Mouse (Mus musculus): Measurements from ENCODE around the gene Cox6a2.
A peak's percentile ranks its signal among the peaks of the same experiment; 100 is the strongest.
"Not testable (repeated sequence)": the region's sequence is repeated elsewhere in the genome, so short reads cannot be mapped to it uniquely, and the experiment has no call there.

Cox6a2 gene

GRCm38 (mm10) chr7:128231741-128232140 lies 25.6 kb upstream of the Cox6a2 start:
- DNase-seq = no peak

GRCm38 (mm10) chr7:128220936-128221335 lies 14.7 kb upstream of the Cox6a2 start:
- DNase-seq = peak; percentile 33

- DNase-seq = no peak
Measured at GRCm38 (mm10) chr7:128219952-128220351, 13.8 kb upstream of the Cox6a2 start.

- DNase-seq = peak; percentile 67
Measured at GRCm38 (mm10) chr7:128209826-128210225, 3.6 kb upstream of the Cox6a2 start.

- DNase-seq = no peak
Measured at GRCm38 (mm10) chr7:128208187-128208586, 2.0 kb upstream of the Cox6a2 start.

GRCm38 (mm10) chr7:128205695-128206094 lies 492 bp downstream of the Cox6a2 start:
- DNase-seq = no peak

- no peak for DNase-seq
Measured at GRCm38 (mm10) chr7:128204179-128204578, 2.0 kb downstream of the Cox6a2 start.

GRCm38 (mm10) chr7:128203071-128203470 lies 3.1 kb downstream of the Cox6a2 start:
- DNase-seq = no peak

- no peak for DNase-seq
Measured at GRCm38 (mm10) chr7:128201607-128202006, 4.6 kb downstream of the Cox6a2 start.

GRCm38 (mm10) chr7:128181691-128182090 lies 24.5 kb downstream of the Cox6a2 start:
- no peak for DNase-seq

- DNase-seq = no peak
Measured at GRCm38 (mm10) chr7:128180546-128180945, 25.6 kb downstream of the Cox6a2 start.

- DNase-seq = no peak
Measured at GRCm38 (mm10) chr7:128180126-128180525, 26.1 kb downstream of the Cox6a2 start.

- no peak for DNase-seq
Measured at GRCm38 (mm10) chr7:128178385-128178784, 27.8 kb downstream of the Cox6a2 start.

GRCm38 (mm10) chr7:128169996-128170395 lies 36.2 kb downstream of the Cox6a2 start:
- DNase-seq = no peak

GRCm38 (mm10) chr7:128166391-128166790 lies 39.8 kb downstream of the Cox6a2 start:
- no peak for DNase-seq

- DNase-seq = no peak
Measured at GRCm38 (mm10) chr7:128164001-128164400, 42.2 kb downstream of the Cox6a2 start.

- DNase-seq = not testable (repeated sequence)
Measured at GRCm38 (mm10) chr7:128158688-128159354, 47.4 kb downstream of the Cox6a2 start.

All from kidney, adult 11 months (tissue).